Mouse (Mus musculus) heart, postnatal 14 days (tissue): Measurements from ENCODE around the gene Sin3a. TPM values are rescaled to one million over a fixed set of nuclear protein-coding genes. Genes with fewer than 3 reads are reported as not detected.

Source experiments
- DNase-seq, 2 experiments: peaks; one replicate each; pipeline ENCODE4 v3.0.0; 2021 to 2022
- intact Hi-C: fragments of 180-260 bp; cut with DNase I; formaldehyde crosslinking; loops from one replicate; pipeline ENCODE4 v1.15.1; 2025
- total RNA-seq, 2 experiments: library from RNA; stranded (reverse); gene quantifications; 2 replicates each; pipeline ENCODE4 v1.2.3; 2021

Gene Sin3a
- total RNA-seq, 2 experiments from 2014 or later, result 37.7 to 40.7 TPM

DNA sequence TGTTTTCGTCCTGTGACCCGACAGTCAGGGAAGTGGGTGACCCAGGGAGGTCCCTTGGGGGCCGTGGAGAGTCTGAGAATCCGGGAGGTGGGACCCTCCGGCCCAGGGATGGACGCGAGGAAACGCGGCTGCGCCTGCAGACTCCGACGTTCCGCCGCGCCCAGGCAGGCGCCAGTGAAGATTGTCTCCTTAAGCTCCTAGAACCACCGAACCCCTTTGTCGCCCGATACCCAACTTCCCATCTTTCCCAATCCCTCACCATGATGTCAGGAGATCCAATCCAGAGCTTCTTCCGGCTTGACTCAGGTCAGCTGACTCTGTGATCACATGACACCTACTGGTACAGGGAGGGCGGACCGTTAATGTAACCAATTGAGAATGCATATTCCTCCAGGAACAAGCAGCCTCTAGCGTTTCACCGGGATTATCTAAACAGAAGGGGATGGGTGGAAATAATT lies 86.2 kb downstream of the Sin3a start, which contains the start of gene Commd4:
Gene Commd4 (minus strand): TSS at position 319 of the 458 bp plus-strand sequence.
- peak; percentile 85 to 92 for DNase-seq
- intact Hi-C loops, result no loop called here

DNA sequence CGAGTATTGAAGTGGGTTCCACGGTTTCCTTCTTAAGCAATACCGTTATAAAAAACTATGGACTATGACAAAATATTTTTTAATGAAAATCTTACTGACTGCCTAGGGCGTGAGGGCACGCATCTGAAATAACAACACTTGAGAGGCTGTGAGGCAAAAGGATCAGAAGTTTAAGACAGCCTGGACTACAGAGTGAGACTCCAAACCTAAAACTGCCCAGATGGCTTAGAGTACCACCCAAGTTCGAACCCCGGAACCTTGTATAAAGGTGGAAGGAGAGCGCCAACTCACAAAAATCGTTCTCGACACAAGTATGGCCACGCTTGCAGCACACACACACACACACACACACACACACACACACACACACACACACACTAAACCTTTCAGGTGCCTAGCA lies 86.7 kb downstream of the Sin3a start:
- intact Hi-C loops, result no loop called here
- no peak for DNase-seq

DNA sequence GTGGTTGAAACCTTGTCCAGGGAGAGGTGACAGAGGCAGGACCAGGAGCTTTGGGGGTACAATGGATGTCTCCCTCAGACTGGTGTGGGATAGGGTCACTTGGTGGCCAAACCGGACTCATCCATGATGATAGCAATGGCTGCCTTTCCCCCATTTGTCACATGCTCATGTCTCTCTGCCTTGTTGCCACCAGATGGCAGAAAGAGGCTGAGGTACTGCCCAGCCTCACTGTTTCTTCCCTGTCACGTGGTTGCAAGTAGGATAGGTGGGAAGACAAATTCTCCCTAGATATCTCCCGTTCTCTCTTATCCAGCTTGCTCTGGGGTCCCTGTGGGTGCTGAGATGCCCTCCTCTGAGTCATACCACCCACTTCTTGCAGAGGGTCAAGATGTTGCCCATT lies 90.7 kb downstream of the Sin3a start:
- intact Hi-C loops, result loop anchor here (5.0 kb wide), 1 partner anchor 270 kb away; no protein-coding TSS in a partner anchor

DNA sequence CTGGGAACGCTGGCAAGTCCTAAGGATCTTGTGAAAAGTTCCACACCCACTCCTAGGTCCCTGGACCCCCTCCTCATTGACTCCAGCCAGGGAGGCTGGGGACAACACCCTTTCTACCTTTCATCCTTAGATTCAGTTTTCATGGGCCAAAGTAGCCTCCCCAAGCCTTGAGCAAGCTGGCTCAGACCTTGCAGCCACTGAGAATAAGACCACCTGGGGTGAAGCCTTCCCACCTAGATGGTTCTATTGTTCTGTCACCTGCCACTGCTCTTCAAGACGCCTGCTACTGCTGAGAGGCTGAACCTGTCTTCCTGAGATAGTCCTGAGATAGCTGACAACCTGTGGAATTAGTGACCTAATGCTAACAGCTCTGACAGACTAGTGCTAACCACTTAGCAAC lies 91.3 kb downstream of the Sin3a start:
- DNase-seq, result no peak
- intact Hi-C loops, result loop anchor here (5.0 kb wide), 1 partner anchor 269 kb away; no protein-coding TSS in a partner anchor

More for the DNA sequence above, 90.7 kb downstream of the Sin3a start:
- DNase-seq, result no peak

DNA sequence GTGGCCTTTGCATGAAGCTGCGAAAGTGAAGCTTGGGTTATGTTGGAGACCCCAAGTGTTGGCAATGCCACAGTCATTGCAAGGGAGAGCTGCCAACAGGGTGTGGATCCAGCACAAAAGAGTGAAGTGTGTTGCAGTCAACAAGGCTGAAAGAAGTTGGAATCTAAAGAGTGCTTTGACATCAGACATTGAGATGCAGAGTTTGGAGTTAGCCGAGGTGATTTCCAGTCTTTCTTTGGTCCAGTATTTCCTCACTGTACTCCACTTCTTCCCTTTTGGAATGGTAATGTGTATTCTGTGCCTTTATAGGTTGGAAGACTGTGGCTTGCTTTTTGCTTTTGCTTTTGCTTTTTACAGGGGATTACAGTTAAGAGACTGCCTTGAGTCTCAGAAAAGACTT lies 94.3 kb downstream of the Sin3a start:
- intact Hi-C loops, result no loop called here

DNA sequence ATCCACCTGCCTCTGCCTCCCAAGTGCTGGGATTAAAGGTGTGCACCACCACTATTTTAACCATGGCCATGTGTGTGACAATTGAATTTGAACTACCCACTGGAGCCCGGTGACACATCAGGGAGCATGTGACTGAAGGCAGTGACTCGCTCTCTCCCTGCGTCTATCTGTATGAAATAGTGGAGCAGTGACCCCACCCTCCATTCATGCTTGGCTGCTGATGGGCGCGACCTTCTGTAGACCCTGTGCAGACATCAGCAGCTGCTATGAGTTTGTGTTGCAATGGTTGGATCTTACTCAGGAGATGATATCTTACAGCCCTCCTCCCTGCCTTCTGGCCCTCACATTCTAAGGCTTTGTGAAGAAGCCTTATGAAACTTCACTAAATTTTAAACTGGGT lies 96.6 kb downstream of the Sin3a start:
- intact Hi-C loops, result no loop called here

More for the DNA sequence above, 94.3 kb downstream of the Sin3a start:
- DNase-seq, result no peak

More for the DNA sequence above, 96.6 kb downstream of the Sin3a start:
- DNase-seq, result no peak

Other genes starting within 250 kb of the Sin3a start
- gene Odf3l1, start 207.4 kb upstream of the Sin3a start, total RNA-seq, result not detected
- gene Cspg4, start 207.0 kb upstream of the Sin3a start, total RNA-seq, result 10 to 100 TPM; 26.1 to 28.4 TPM
- 10 to 100 TPM in 1 of 2 experiments, 1 to 10 TPM in 1; 9.9 to 11.7 TPM for gene Snx33, start 143.7 kb upstream of the Sin3a start, total RNA-seq
- 10 to 100 TPM; 45.6 to 46.6 TPM for gene Imp3, start 134.6 kb upstream of the Sin3a start, total RNA-seq
- gene Snupn, start 121.2 kb upstream of the Sin3a start, total RNA-seq, result 1 to 10 TPM; 8.9 to 9.9 TPM
- gene Ptpn9, start 77.1 kb upstream of the Sin3a start, total RNA-seq, result 10 to 100 TPM; 13.5 to 16.3 TPM
- gene Man2c1, start 58.6 kb downstream of the Sin3a start, total RNA-seq, result 10 to 100 TPM; 52.2 to 62.1 TPM
- 1 to 10 TPM; 4.9 to 5.0 TPM for gene Neil1, start 76.3 kb downstream of the Sin3a start, total RNA-seq
- 10 to 100 TPM; 27.3 to 28.9 TPM for gene Commd4, start 86.3 kb downstream of the Sin3a start, total RNA-seq
- not detected for gene Trcg1, start 164.5 kb downstream of the Sin3a start, total RNA-seq
- 10 to 100 TPM; 15.5 to 16.4 TPM for gene 1700017B05Rik, start 190.6 kb downstream of the Sin3a start, total RNA-seq